Mouse (Mus musculus): ENCODE measurements around the gene Ccdc125.

DNA sequence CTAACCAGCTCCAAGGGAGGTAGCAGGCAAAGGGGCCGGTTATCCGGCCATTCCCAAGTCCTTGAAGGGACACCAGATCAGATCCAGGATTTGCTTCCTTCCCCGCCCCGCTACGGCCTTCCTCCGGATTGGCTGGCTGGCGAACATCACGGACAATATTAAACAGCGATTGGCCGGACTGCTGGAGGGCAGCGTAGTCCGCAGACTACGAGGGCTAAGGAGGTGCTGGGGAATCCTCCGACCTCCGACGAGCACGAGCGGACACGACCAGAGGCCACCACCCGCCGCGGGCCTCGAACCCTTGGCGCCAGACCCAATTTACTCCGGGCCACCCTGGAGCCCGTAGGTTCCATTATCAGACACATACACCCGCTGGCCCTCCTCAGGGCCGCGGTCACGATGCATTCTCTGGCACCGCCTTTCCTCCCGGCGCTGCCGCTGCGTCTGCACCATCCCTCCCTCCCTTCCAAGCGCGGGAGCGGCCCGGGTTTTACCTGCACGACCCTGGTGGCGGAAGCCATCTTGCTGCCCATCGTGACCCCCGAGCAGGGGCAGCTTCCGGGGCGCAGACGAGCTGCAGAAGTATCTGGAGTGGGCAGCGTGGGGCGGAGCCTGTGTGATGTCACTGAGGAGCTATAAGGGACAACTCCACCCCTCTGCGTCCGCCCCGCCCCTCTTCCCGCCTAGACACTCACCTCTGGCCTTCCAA lies 74.7 kb downstream of the Ccdc125 start, which contains the start of gene Mrps36:
- no peak for TF ChIP-seq CTCF (IDR thresholded peaks at IDR 0.05; ENCODE audit: borderline replicate concordance, insufficient read depth, low read depth, low read length)
- peak; percentile 83 for TF ChIP-seq POLR2A (IDR thresholded peaks at IDR 0.05; ENCODE audit: borderline replicate concordance, insufficient read depth, low read length)
